Mouse (Mus musculus): ENCODE measurements around the gene Mfsd6. TPM values are rescaled to one million over a fixed set of nuclear protein-coding genes. Genes with fewer than 3 reads are reported as not detected.
A peak's percentile ranks its signal among the peaks of the same experiment; 100 is the strongest.

Mfsd6 gene
- polyA plus RNA-seq, 1 experiment = not detected

DNA sequence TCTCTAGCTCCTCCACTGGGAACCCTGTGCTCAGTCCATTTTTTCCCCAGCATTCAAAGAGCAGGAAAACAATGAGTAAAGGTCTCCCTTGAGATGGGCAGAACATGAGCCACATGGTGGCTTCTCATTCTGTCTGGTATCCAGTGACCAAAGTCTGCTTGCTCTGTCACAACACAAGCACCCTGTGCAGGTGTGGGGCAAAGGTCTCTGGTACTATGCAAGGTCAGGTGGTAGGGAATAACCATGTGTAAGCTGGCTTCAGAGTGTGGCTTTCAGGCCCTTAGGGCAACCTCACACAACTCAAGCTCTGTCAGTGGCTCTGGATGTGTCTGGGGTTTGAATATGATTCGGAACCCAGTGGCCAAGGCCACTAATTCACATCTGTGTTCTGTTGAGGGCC, 22.7 kb upstream of the Mfsd6 start:
- 100% methylated on average over 1 of the region's 1 CpGs for WGBS
- TF ChIP-seq POLR2A (IDR thresholded peaks at IDR 0.05; ENCODE audit: insufficient read depth, low read depth, low read length) (no peak), CTCF (IDR thresholded peaks at IDR 0.05; ENCODE audit: insufficient read depth, low read depth, low read length) (no peak)
- H3K4me1 ChIP-seq (ENCODE audit: control insufficient read depth, insufficient read depth, low read length) = no peaks in the 10 kb centered on the region
- H3K27ac ChIP-seq (ENCODE audit: insufficient read depth, low read depth, low read length) = no peak overlapping the region
- H3K4me3 ChIP-seq (ENCODE audit: insufficient read depth, low read depth, low read length) = no peak overlapping the region

GRCm38 (mm10) chr1:52748260-52748659, 21.0 kb upstream of the Mfsd6 start:
- no peaks in the 10 kb centered on the region for H3K4me1 ChIP-seq (ENCODE audit: control insufficient read depth, insufficient read depth, low read length)
- no peak overlapping the region for H3K27ac ChIP-seq (ENCODE audit: insufficient read depth, low read depth, low read length)
- TF ChIP-seq CTCF (IDR thresholded peaks at IDR 0.05; ENCODE audit: insufficient read depth, low read depth, low read length) (no peak), POLR2A (IDR thresholded peaks at IDR 0.05; ENCODE audit: insufficient read depth, low read depth, low read length) (no peak)
- no peak overlapping the region for H3K4me3 ChIP-seq (ENCODE audit: insufficient read depth, low read depth, low read length)
- WGBS = 22% methylated on average over 3 of the region's 3 CpGs

DNA sequence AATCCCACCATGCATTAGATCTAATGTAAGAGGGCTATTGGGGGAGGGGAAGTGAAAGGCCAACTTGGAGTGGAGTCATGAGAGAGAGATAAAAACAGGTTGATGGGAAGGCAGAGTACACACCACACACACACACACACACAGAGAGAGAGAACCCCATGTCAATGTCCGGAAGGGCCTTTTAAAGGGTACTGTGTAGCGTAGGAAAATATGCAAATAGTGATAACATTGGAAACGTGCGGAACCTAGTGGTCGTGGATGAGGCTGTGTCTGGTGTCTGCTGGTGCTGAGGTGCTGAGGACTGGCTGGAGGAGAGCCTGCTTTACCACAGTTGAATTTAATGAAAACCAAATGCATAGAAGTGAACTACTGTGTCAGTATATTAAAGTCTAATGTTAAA, 15.3 kb upstream of the Mfsd6 start:
- no peak overlapping the region for H3K4me3 ChIP-seq (ENCODE audit: insufficient read depth, low read depth, low read length)
- no peaks in the 10 kb centered on the region for H3K4me1 ChIP-seq (ENCODE audit: control insufficient read depth, insufficient read depth, low read length)
- TF ChIP-seq CTCF (IDR thresholded peaks at IDR 0.05; ENCODE audit: insufficient read depth, low read depth, low read length) (no peak), POLR2A (IDR thresholded peaks at IDR 0.05; ENCODE audit: insufficient read depth, low read depth, low read length) (no peak)
- H3K27ac ChIP-seq (ENCODE audit: insufficient read depth, low read depth, low read length) = no peak overlapping the region
- 95% methylated on average over 5 of the region's 5 CpGs for whole genome bisulfite sequencing

GRCm38 (mm10) chr1:52734208-52734607, 6.9 kb upstream of the Mfsd6 start:
- no peaks in the 10 kb centered on the region for H3K4me1 ChIP-seq (ENCODE audit: control insufficient read depth, insufficient read depth, low read length)
- TF ChIP-seq POLR2A (IDR thresholded peaks at IDR 0.05; ENCODE audit: insufficient read depth, low read depth, low read length) = no peak
- H3K27ac ChIP-seq (ENCODE audit: insufficient read depth, low read depth, low read length) = no peak overlapping the region
- 80% methylated on average over 4 of the region's 4 CpGs for WGBS
- no peak overlapping the region for H3K4me3 ChIP-seq (ENCODE audit: insufficient read depth, low read depth, low read length)

DNA sequence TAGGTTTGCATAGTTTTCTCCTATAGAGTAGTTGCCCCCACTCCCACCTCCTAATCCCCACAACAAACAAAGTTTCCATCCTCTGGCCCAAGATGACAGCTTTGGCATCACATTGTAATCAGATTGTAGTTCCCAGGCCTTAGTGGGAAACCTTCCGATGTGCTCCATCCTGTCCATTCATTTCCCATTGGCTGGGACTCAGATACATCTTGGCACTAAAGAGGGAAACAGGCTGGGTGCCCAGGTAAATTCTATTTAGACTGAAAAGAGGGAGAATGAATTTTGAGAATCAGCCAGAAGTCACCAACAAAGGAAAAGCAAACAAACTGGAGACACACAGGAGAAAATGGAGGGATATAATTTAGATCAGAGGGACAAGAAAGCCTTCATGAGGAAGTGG, 3.0 kb upstream of the Mfsd6 start:
- 0 out of 2 replicates have a peak, but pooled peaks cover 2% of the 10 kb centered on the region for H3K4me1 ChIP-seq (ENCODE audit: control insufficient read depth, insufficient read depth, low read length)
- TF ChIP-seq CTCF (IDR thresholded peaks at IDR 0.05; ENCODE audit: insufficient read depth, low read depth, low read length) (no peak), POLR2A (IDR thresholded peaks at IDR 0.05; ENCODE audit: insufficient read depth, low read depth, low read length) (no peak)
- H3K4me3 ChIP-seq (ENCODE audit: insufficient read depth, low read depth, low read length) = no peak overlapping the region
- H3K27ac ChIP-seq (ENCODE audit: insufficient read depth, low read depth, low read length) = no peak overlapping the region
- 68% methylated on average over 1 of the region's 1 CpGs for WGBS

GRCm38 (mm10) chr1:52728857-52729489, 1.7 kb upstream of the Mfsd6 start:
- no peak for TF ChIP-seq CTCF (IDR thresholded peaks at IDR 0.05; ENCODE audit: insufficient read depth, low read depth, low read length)
- no peak for TF ChIP-seq POLR2A (IDR thresholded peaks at IDR 0.05; ENCODE audit: insufficient read depth, low read depth, low read length)
- no peak overlapping the region for H3K4me3 ChIP-seq (ENCODE audit: insufficient read depth, low read depth, low read length)
- H3K27ac ChIP-seq (ENCODE audit: insufficient read depth, low read depth, low read length) = no peak overlapping the region
- 0 out of 2 replicates have a peak, but pooled peaks cover 2% of the 10 kb centered on the region for H3K4me1 ChIP-seq (ENCODE audit: control insufficient read depth, insufficient read depth, low read length)
- over 99% methylated on average over 5 of the region's 5 CpGs for WGBS

GRCm38 (mm10) chr1:52726371-52727055, 749 bp downstream of the Mfsd6 start:
- Histone ChIP-seq H3K4me3 (ENCODE audit: insufficient read depth, low read depth, low read length) (peak overlapping the region; percentile 61), H3K27ac (ENCODE audit: insufficient read depth, low read depth, low read length) (peak overlapping the region; percentile 47), H3K4me1 (ENCODE audit: control insufficient read depth, insufficient read depth, low read length) (peaks cover 5% of the 10 kb centered on the region; the same call in 1 of the 2 replicates)
- TF ChIP-seq POLR2A (IDR thresholded peaks at IDR 0.05; ENCODE audit: insufficient read depth, low read depth, low read length) (no peak), CTCF (IDR thresholded peaks at IDR 0.05; ENCODE audit: insufficient read depth, low read depth, low read length) (no peak)
- under 1% methylated on average over 56 of the region's 56 CpGs for WGBS

GRCm38 (mm10) chr1:52722586-52722985, 4.7 kb downstream of the Mfsd6 start:
- Histone ChIP-seq H3K27ac (ENCODE audit: insufficient read depth, low read depth, low read length) (no peak overlapping the region), H3K4me1 (ENCODE audit: control insufficient read depth, insufficient read depth, low read length) (peaks cover 4% of the 10 kb centered on the region; the same call in 1 of the 2 replicates), H3K4me3 (ENCODE audit: insufficient read depth, low read depth, low read length) (no peak overlapping the region)
- 50% methylated on average over 4 of the region's 4 CpGs for WGBS
- no peak for TF ChIP-seq POLR2A (IDR thresholded peaks at IDR 0.05; ENCODE audit: insufficient read depth, low read depth, low read length)
- no peak for TF ChIP-seq CTCF (IDR thresholded peaks at IDR 0.05; ENCODE audit: insufficient read depth, low read depth, low read length)

GRCm38 (mm10) chr1:52719096-52719495, 8.2 kb downstream of the Mfsd6 start:
- WGBS = 61% methylated on average over 5 of the region's 5 CpGs
- no peak for TF ChIP-seq CTCF (IDR thresholded peaks at IDR 0.05; ENCODE audit: insufficient read depth, low read depth, low read length)
- TF ChIP-seq POLR2A (IDR thresholded peaks at IDR 0.05; ENCODE audit: insufficient read depth, low read depth, low read length) = no peak
- Histone ChIP-seq H3K4me3 (ENCODE audit: insufficient read depth, low read depth, low read length) (no peak overlapping the region), H3K4me1 (ENCODE audit: control insufficient read depth, insufficient read depth, low read length) (peaks cover 6% of the 10 kb centered on the region), H3K27ac (ENCODE audit: insufficient read depth, low read depth, low read length) (no peak overlapping the region)

Measured in olfactory bulb, adult 2 months (tissue).